Mouse (Mus musculus): ENCODE measurements around the gene Nfxl1. TPM values are rescaled to one million over a fixed set of nuclear protein-coding genes. Genes with fewer than 3 reads are reported as not detected.
A peak's percentile ranks its signal among the peaks of the same experiment; 100 is the strongest.

Nfxl1 gene
- total RNA-seq, 1 experiment from 2014 or later: 28.5 TPM

DNA sequence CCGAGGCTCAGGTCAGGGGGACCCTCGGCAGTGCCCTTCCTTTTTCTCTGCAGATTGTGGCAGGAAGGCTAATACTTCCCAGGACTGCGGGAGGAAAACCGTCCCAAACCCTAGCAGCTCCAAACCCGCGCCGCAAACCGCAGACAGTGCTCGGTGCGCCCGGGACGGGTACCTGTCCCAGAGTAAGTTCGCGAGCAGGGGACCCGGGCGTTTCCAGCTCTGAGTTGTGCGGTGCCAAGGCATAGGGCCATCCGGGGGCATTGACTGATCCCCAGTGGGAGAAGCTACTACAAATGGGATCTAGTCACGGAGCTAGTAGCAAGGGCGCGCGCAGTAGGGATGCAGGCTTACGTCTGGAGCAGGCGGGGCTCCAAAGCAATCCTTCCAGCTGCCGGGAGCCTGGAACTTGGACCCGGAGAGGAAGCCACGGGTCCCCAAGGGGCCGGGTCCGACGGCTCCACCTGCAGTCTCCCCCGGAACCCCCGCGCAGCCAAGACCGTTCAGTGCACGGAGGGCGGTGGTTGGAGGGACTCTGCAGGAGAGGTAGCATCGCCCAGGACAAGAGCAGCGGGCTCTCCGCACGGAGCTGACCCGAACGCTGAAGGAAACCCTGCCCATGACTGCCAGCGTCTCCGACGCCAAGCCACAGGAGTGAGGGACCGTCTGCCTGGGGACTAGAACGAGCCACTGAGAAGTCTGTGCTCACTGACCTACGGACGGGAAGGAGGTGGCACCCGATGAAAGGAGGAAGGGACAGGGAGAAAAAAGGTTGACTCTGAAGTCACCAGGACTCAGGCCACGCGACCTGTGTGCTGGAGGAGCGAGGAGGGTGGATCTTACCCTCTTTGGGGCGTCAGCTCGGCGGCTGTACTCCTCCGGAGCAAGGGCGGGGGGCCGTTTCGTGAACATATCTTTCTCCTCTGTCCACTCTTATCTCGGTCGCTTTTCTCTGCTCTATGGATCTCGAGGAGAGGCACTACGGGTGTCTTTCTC, 55.7 kb downstream of the Nfxl1 start, which contains the start of gene Corin:
TSS of gene Corin (minus strand) at position 943 of the 993 bp plus-strand sequence.
- peak; percentile 45 for ATAC-seq (replicated peaks; ENCODE audit: low read depth, poor library complexity, severe bottlenecking)

DNA sequence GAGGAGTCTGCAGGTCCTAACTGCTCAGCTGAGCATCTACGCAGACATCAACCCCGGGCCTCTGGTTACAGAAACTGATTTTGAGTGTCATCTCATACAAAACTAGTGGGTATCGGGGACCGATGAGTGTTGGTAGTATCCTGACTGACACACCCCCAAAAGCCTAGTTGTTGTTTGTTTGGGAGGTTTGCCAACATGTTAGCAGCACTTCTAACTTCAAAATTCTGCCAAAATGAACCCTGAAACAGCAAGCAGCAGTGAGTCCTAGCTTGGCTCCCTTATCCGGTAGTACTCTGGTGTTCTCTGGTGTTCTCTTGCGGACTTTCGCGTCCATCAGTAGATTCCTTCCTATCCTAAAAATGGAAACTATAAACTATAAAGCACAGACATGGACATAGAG, 56.7 kb downstream of the Nfxl1 start:
- no peak for ATAC-seq (replicated peaks; ENCODE audit: low read depth, poor library complexity, severe bottlenecking)

DNA sequence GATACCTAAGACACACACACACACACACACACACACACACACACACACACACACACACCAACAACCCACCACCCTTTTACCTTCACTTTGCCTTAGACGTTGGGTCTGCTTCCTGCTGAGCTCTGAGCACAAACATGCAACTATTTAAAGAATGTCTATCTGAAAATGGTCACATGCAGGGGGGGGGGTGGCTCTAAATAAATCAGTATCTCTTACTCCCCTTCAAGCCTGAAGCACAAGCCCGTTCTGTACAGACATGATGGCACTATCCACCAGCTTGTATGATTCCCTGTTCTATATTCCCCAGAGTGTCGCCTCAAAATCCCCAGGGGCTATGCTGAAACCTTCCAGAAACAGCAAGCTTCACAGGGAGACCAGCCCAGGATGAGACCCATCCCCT, 57.7 kb downstream of the Nfxl1 start:
- ATAC-seq (replicated peaks; ENCODE audit: low read depth, poor library complexity, severe bottlenecking): no peak

GRCm38 (mm10) chr5:72498271-72498670, 61.2 kb downstream of the Nfxl1 start:
- ATAC-seq (replicated peaks; ENCODE audit: low read depth, poor library complexity, severe bottlenecking): no peak

DNA sequence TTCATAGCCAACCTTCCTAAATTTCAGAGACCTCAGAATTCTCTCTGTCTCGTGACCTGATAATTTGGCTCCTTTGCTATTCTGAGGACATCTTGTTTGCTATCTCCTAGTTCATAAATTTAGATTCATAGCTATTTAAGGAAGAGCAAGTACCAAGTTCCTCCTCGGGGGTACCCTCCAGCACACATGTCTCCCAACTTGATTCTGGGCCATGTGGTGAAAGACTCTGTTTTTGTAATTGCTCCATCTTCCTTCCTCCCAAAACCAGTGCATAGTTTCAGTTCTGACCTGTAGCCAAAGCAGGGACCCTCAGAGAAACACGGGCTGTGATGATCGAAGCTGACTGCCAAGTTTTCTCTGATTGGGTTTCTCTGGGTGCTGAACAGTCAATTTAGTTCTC, 62.7 kb downstream of the Nfxl1 start:
- peak; percentile 83 for ATAC-seq (replicated peaks; ENCODE audit: low read depth, poor library complexity, severe bottlenecking)

- ATAC-seq (replicated peaks; ENCODE audit: low read depth, poor library complexity, severe bottlenecking): no peak
These were observed 65.6 kb downstream of the Nfxl1 start for GRCm38 (mm10) chr5:72493906-72494305.

DNA sequence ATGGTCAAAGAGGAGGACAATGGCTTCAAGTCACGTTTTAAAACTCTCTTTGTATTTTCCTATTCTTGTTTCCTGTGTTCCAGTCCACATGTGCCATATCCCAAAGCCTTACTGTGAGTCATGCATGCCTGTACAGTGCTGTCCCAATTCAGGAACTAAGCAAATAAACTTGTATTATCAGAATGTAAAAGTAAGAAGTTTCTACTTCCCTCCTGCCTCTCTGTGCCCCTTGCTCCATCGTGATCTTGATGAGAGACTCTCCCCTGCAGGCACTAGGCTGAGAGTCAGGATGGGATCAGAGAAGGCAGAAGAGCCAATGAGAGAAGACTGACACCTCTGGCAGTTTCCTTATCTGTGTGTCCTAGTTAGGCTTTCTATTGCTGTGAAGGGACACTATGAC, 68.3 kb downstream of the Nfxl1 start:
- ATAC-seq (replicated peaks; ENCODE audit: low read depth, poor library complexity, severe bottlenecking): no peak

DNA sequence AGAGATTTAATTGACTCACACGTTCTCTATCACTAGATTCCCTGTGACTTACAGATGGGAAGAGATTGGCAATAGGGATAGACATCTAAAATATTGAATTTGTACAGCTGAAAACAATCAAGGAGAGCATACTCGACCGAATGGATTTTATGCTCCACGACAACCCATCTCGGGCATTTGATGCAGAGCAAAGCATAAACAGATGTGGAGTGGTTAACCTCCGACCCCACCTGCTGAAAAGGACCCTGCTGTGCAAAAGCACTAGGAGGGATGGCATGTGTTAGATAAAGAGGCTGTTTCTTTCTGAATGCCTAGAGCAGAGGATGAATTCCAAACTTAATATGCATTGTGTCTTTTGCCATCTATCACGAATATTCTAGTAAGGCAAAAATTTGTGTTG, 79.0 kb downstream of the Nfxl1 start:
- ATAC-seq (replicated peaks; ENCODE audit: low read depth, poor library complexity, severe bottlenecking): no peak

DNA sequence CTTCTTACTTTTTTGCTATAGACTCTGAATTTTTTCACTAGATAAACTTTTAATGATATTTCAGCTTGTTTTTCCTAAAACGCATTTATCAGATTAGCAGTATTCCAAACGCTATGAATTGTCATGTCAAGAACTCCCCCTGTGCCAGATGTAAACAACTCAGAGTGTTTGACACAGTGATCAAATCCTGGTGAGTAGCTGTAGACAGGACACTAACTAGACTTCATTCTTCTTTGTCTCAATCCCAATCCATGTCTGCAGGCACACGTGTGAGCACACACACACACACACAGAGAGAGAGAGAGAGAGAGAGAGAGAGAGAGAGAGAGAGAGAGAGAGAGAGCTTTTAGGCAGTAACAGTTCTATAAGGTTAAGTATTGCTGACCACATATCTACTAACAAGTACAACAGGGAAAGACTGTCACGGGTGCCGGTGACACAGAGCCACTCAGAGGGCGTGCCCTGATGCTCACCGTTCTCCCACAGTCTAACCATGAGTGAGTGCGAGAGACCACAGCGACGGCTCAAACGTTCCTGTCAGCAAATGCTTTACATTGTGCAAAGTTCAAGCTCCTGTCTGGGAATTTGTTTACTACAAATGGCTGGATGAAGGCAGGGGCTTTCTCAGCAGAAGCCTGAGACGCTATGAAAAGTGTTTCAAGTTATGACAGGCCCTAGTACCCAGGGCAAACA, 87.0 kb downstream of the Nfxl1 start:
- ATAC-seq (replicated peaks; ENCODE audit: low read depth, poor library complexity, severe bottlenecking): no peak

DNA sequence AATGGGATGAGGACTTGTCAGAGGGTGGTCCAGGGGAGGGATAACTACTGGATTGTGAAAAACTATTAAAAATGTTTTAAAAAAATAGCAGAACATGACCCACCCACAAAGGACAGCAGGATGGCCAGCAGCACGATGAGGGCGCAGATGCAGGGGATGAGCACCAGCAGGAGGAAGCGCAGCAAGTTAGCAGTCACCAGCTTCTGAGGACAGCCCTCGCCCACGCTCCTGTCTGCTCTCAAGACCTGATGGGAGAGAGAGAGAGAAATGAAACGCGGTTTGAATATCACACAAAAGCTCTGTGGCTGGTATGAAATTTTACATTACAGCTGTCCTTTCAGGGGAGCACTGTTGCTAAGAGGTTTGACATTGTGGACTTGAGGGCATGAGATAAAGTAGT, 87.7 kb downstream of the Nfxl1 start:
- ATAC-seq (replicated peaks; ENCODE audit: low read depth, poor library complexity, severe bottlenecking): no peak

- ATAC-seq (replicated peaks; ENCODE audit: low read depth, poor library complexity, severe bottlenecking): no peak
These were observed 94.6 kb downstream of the Nfxl1 start for GRCm38 (mm10) chr5:72464932-72465331.

Other genes with a start within 250 kb of the Nfxl1 start
- not detected in 2 replicates for gene Corin, start 55.2 kb downstream of the Nfxl1 start, total RNA-seq (2017)
- gene Zar1, start 21.6 kb upstream of the Nfxl1 start, total RNA-seq (2017): not detected in 2 replicates
- not detected in 2 replicates for gene Gm5868, start 27.9 kb upstream of the Nfxl1 start, total RNA-seq (2017)
- not detected in 2 replicates for gene Cnga1, start 84.6 kb upstream of the Nfxl1 start, total RNA-seq (2017)
- gene Nipal1, start 88.1 kb upstream of the Nfxl1 start, total RNA-seq (2017): 0.09 TPM in 1 of 2 replicates, not detected in the other
- gene Txk, start 193.1 kb upstream of the Nfxl1 start, total RNA-seq (2017): 2.5 and 3.1 TPM in 2 replicates

All from common myeloid progenitor, adult 5-6 weeks (primary cell).